Mouse (Mus musculus) spleen, postnatal 10 days (tissue): ENCODE data around the gene Zfp82.

Experiments
- DNase-seq, 2 experiments: peaks; one replicate each; pipeline ENCODE4 v3.0.0; 2021 to 2022; ENCODE audit warnings: low spot score in 2 of 2

The Zfp82 gene

DNA sequence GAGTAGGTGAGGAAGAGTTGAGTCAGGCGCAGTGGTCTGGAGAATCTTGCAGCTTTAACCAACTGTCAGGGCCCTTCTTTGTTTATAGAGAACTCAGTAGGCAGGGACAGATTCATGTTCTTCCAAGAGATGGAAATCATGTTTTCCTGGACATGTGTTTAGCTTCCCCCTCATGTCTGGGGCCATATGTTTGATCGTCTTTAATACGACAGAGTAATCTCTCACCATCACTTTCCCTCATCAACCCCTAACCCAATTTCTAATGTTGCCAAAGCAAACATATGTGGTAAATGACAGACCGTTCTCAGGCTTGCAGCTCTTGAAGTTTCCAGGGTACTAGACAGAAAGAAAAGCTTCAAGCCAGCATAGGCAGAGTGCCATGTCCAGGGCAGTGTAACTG is 24.6 kb downstream of the Zfp82 start:
- no peak for DNase-seq

DNA sequence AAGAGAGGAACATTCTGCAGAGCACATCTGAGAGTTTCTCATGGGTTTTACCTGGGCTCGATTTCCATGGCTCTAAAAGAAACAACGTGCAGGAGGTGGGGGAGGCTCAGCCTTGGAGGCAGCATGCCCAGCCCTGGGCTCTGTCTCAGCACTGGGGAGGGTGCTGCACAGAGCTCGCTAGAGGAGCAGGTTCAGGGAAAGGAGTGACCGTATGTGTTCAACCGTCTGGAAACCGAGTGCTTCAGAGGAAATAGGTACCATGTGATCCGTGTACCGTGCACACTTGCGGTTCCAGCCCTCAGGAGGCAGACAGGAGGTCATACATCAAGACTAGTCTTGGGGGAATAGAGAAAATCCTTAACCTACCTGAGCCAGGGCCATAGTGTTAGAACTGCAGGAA is 28.3 kb downstream of the Zfp82 start:
- no peak for DNase-seq

DNA sequence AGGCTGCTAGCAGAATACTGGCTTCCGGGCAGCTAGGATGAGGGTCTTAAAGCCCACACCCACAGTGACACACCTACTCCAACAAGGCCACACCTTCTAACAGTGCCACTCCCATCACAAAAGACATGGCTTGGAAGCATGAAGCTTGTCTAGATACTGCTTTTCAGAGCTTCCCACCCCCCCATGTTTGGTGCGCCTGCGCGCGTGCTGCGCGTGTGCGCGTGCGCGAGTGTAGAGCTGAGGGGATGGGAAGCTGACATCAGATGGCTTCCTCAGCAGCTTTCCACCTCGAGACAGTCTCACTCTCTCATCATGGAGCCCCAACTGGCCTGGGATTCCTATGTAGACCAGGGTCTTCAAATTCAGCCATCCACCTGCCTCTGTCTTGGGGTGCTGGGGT is 38.4 kb downstream of the Zfp82 start:
- no peak for DNase-seq

DNA sequence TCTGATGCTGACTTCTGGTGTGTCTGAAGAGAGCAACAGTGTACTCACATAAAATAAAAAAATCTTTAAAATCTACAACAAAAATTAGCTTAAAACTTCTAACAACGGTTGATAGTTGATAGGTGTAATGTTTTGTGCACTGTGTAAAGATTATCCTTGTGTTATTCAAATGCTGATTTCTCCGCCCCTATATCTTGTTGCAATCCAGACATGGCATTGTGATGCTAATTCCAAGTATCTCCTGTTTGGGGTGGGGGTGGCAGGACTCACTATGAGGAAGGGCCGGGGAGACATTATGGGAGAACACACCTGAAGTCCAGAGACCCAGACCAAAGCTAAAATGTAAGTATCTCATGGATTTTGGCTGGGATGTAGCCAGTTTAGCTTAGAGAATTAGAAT is 41.3 kb downstream of the Zfp82 start:
- no peak for DNase-seq

DNA sequence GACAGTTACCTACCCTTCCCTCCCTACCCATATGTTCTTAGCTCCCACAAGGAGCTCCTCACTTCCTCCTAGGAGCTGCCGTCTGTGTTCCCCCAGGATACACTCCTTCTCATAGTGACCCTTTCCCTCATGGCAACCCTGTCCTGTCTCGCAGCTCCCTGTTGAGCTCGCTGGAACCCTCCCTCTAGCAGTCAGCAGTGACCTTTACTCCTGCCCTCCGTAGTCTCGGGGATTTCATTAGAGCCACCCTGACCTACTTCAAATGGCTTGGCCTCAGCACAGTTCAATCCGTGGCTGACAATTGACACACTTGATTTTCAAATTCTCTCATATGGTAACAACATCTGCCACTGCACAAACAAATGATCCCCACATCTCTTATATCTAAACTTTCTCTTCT is 42.0 kb downstream of the Zfp82 start:
- no peak for DNase-seq

DNA sequence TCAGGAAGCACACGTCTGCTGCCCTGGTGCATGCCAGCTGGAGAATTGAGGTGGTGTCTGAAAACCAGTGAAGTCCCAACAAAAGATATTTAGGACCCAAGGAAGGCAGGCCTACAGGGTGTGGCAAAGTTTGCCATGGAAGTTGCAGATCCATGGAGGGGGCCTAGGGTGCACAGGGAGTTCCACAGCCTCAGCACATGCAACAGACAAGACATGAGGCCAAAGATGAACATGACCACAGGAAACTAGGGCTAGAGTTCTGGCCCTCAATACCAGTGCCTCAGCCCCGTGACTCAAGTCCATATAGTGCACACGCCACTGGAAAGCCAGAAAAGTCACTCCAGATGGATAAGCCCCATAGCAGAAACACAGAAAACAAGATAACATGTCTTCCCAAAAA is 44.1 kb downstream of the Zfp82 start:
- no peak for DNase-seq

DNA sequence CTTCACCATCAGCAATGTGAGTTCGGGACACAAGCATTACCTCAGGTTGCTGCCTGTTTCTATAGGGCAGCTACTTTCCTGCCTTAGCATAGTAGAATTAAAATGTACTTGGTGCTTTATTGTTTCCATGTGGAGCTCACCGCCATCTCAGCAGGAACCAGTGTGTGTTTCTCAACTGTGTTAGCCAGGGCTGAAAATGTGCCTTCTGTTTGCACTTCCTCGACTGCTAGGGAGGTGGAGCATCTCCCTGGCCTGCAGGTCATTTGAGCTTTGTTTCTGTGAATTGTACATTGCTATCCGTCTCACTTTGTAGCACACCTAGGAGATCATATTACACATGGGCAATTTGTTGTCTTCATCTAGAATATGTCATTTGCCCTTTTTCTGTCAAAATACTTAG is 45.4 kb downstream of the Zfp82 start:
- DNase-seq: no peak

DNA sequence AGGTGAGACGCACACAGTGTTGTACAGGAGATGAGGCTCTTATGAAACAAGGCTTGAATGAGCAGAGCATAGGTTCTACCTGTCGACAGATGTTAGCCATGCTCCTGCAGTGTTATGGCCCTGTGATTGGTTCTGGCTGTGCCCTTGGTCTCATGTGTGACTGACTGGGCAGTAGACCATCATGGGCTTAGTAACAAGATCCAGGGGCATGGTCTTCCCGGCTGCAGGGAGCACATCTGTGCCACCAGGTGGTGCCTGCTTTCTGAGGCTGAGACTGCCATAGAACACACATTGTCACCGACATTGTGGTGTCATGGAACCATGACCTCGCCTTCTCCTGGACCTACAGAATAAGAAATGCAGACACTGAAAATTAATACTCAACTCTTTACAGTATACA is 47.3 kb downstream of the Zfp82 start:
- DNase-seq: no peak

DNA sequence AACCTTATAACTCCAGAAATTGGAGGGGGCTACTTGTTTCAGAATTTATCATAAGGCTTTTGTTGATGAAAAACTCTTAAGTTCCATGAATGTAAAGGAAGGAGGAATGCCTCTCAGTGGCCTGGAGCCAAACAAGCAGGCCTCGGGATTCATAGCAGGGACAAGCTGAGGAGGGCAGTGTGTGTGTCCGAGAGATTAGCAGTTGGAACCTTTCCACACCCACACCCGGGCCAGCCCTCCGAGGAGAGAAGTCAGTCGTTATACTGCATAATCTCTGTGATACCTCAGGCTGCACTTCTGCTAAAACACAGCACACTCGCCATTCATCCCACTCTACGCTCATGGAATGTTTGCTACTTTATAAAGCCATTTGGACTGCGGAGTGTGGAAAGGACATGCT is 48.9 kb downstream of the Zfp82 start:
- DNase-seq: peak; percentile 53 to 84

DNA sequence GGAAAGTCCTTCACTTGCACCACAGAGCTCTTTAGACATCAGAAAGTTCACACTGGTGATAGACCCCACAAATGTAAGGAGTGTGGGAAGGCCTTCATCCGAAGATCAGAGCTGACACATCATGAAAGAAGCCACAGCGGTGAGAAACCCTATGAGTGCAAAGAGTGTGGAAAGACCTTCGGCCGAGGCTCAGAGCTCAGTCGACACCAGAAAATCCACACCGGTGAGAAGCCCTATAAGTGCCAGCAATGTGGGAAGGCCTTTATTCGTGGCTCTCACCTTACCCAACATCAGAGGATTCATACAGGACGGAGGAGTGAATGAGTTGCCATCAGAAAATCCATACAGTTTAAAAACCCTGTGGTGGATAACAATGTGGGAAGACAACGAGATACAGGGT is 49.4 kb downstream of the Zfp82 start:
- no peak for DNase-seq

DNA sequence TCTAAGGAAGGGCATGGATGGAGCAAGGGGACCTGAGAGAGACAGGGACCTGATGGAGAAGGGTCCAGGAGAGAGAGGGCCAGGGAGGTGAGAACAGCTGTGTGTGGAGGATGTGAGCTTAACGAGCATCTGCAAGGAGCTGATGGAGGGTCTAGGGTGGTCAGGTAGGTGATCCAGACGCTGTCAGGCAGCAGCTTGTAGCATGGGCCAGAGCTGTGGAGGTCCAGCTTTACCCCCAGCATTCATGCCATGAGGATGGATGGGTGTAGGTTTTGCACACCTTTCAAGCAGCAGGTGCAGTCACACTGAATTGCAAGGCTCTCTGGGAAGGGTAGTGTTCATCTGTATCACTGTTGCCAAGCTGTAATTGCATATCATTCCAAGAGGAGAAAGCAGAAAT is 53.2 kb downstream of the Zfp82 start:
- DNase-seq: no peak

DNA sequence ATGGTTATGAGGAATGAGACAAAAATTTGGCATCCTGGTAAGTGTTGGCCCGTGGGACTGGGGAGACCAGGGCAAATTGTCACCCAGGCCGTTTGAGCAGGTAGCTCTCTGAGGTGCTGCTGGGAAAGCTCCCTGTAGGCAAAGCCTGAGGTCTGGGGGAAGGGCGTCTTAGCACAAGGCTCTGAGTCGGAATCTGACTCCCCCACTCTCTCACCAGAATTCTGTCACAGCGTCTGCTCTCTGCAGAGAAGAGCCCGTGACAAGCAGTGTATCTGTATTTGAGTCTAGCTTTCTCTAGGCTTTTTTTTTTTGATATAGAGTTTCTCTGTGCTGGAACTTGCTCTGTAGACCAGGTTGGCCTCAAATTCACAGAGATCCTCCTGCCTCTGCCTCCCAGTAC is 55.5 kb downstream of the Zfp82 start:
- no peak for DNase-seq

DNA sequence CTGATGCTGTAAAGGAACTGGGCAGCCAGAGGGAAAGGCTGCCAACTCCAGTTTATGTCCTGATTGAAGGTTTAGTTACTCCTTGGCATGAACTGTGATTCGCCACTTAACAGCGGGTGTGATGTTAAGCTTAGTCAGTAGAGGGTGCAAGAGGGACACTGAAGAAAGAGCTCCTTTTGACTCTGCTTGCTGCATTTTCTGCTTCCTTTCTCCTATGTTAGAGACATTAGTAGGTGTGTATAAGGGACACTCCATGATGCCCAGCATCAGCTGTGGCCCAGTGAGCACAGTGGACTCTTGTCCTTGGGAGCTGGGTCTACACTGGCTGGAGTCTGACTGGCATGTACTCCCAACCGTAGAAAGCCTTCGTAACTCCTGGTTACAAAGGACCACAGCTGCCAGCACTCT is 59.7 kb downstream of the Zfp82 start:
- DNase-seq: peak; percentile 40 to 67

DNA sequence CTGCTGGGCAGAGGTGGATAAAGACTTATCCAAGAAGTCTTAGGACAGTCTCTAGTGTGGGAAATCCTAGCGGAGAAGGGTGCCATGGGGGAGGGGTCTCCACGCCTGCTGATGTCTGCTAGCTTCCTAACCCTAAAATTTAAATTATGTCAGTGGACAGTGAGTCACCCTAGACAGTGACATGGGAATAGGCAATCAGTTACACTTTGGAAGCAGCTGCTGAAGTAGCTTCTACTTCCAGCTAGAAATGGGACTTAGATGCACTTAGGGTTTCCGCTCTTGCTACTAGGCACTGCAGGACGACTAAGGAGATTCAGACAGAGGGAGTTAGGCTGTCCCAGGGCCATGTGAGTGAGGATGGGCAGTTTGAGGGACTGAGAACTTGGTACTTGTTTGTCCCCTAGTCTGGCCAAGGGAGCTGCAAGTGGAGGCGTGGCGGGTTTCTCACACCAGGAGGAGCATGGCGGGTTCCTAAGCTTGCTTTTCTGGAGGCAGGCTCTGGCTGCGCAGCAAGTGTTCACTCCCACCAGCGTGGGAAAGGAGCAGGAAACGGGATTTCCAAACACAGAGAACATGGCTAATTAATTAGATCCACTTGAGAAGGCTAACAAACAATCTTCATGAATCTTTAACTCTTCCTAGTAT is 62.0 kb downstream of the Zfp82 start:
- no peak for DNase-seq

DNA sequence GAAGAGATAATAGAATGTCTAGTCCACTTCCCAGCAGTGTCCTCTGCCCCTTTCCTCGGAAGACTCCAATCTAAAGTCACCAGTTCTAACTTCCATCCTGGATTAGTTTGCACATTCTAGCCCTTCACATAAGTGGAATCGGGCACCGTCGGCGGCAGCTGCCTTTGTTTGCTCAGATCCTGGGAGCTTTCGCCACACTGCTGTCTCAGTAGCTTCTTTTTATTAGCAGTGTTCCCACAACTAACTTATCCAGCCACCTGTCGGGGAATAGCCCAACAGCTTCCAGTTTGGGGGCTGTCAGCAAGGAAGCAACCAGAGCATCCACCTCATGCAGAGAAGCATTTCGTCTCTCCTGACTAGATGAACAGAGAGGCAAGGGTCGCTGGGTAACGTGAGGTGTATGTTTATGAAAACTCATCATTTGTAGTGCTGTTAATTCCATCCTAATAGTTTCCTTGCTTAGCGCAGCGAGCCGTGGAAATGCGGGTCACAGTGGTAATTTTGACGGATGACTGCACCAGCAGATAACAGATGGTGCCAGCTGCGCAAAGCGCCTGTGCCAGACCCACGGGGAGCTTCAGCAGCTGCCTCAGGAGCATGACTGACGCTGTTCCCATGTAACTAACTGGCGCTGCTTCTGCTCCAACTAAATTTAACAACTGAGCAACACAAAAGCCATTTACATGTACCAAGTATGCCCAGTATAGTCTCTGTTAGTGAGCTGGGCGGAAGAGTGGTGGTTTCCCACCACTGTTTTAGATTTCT is 63.2 kb downstream of the Zfp82 start:
- DNase-seq: no peak

DNA sequence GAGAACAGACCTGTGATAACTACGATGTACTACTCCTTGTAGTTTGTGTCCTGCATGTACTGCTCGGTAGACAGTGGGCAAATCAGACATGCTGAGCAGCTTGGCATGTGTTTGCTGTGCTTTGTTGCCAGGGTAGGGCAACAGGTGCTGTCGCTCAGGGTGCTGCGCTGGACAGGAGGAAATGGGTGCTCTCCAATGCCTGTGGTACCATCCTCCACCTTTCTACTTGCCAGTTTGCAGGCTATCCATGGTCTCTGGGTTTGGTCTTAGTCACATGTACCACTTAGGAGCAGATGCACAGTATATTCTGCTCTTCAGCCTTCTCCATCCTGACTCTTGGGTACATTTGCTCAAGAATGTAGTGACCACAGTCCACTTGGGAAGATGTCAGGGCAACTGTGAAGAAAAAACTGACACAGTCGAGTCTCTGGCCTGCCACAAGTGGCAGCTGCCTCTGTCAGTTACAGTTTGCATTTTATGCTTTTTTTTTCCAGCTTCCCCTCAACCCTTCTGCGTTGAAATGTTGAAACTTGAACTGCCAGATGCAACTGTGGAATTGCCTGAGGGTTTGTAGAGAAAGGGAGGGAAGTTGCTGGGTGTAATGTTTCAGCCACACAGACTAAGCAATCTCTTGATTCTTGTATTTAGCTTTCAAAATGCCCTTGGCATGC is 64.5 kb downstream of the Zfp82 start:
- DNase-seq: no peak

DNA sequence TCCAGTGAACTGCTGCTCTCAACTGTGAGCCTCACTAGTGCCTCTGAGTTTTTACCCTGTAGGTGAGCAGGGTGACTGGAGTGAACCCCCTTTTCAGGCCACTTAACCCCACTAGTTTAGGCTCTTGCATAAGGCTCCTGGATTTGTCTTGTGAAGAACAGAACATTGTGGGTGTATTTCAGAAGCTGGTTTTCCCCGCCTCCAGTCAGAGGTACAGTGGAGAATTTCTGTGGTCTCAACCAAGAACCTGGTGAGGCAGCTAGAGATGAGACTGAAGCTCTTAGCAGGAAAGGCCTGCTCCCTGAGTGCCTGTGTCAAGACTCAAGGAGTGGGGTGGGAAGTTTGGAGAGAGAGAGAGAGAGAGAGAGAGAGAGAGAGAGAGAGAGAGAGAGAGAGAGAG is 65.1 kb downstream of the Zfp82 start:
- no peak for DNase-seq
